Mouse (Mus musculus): ENCODE results near the gene Rabggtb.

Gene Rabggtb

GRCm38 (mm10) chr3:153912546-153913509, at the start of gene Rabggtb:
Gene Rabggtb (minus strand): TSS chr3:153913009.
- peak; percentile 95 for DNase-seq

- no peak for DNase-seq
These were observed 49.0 kb upstream of the Rabggtb start for GRCm38 (mm10) chr3:153961632-153962389.

- DNase-seq = no peak
These were observed 48.1 kb upstream of the Rabggtb start for GRCm38 (mm10) chr3:153960884-153961283.

- no peak for DNase-seq
These were observed 47.0 kb upstream of the Rabggtb start for GRCm38 (mm10) chr3:153959731-153960207.

GRCm38 (mm10) chr3:153959035-153959730, 46.4 kb upstream of the Rabggtb start:
- no peak for DNase-seq

- DNase-seq = no peak
These were observed 45.1 kb upstream of the Rabggtb start for GRCm38 (mm10) chr3:153957916-153958315.

- DNase-seq = no peak
These were observed 35.4 kb upstream of the Rabggtb start for GRCm38 (mm10) chr3:153948176-153948575.

- DNase-seq = no peak
These were observed 34.5 kb upstream of the Rabggtb start for GRCm38 (mm10) chr3:153947271-153947670.

- DNase-seq = peak; percentile 88
These were observed 31.7 kb upstream of the Rabggtb start, which contains the start of gene Acadm for GRCm38 (mm10) chr3:153944335-153944990. Gene Acadm (minus strand): TSS chr3:153944632.

- no peak for DNase-seq
These were observed 31.1 kb upstream of the Rabggtb start for GRCm38 (mm10) chr3:153943901-153944334.

GRCm38 (mm10) chr3:153943003-153943640, 30.3 kb upstream of the Rabggtb start:
- no peak for DNase-seq

- no peak for DNase-seq
These were observed 28.8 kb upstream of the Rabggtb start for GRCm38 (mm10) chr3:153941613-153942012.

GRCm38 (mm10) chr3:153940486-153940885, 27.7 kb upstream of the Rabggtb start:
- no peak for DNase-seq

- DNase-seq = no peak
These were observed 27.2 kb upstream of the Rabggtb start for GRCm38 (mm10) chr3:153940021-153940420.

- no peak for DNase-seq
These were observed 24.5 kb upstream of the Rabggtb start for GRCm38 (mm10) chr3:153937116-153937810.

- DNase-seq = no peak
These were observed 23.1 kb upstream of the Rabggtb start for GRCm38 (mm10) chr3:153935878-153936277.

- no peak for DNase-seq
These were observed 19.7 kb upstream of the Rabggtb start for GRCm38 (mm10) chr3:153932461-153932860.

- no peak for DNase-seq
These were observed 16.7 kb upstream of the Rabggtb start for GRCm38 (mm10) chr3:153929526-153929925.

- no peak for DNase-seq
These were observed 13.5 kb upstream of the Rabggtb start for GRCm38 (mm10) chr3:153926333-153926732.

- no peak for DNase-seq
These were observed 8.5 kb upstream of the Rabggtb start for GRCm38 (mm10) chr3:153921147-153921910.
